Mouse (Mus musculus) heart, postnatal 0 days (tissue): ENCODE results near the gene Cstad. TPM values are rescaled to one million over a fixed set of nuclear protein-coding genes. Genes with fewer than 3 reads are reported as not detected.

Experiments used
- ATAC-seq: fragments of 200-750 bp; cut with Nextera tagmentation; 2 replicates; pipeline ENCODE4 v1.8.0; 2017; ENCODE audit warnings: low read depth, moderate number of reproducible peaks, moderate library complexity; ENCODE audit not compliant: insufficient read depth
- DNase-seq: peaks from one replicate; pipeline ENCODE4 v3.0.0-alpha.2; 2016; ENCODE audit warnings: low spot score
- H3K27ac ChIP-seq: fragments of 300-500 bp; sonication (generic); 2 replicates; pipeline ENCODE4 v1.5.1; 2014; ENCODE audit warnings: low read depth, mild to moderate bottlenecking
- H3K27me3 ChIP-seq: fragments of 300-500 bp; sonication (generic); 2 replicates; pipeline ENCODE4 v1.6.1; 2014; ENCODE audit warnings: low read length, mixed read lengths; ENCODE audit not compliant: control insufficient read depth, insufficient read depth
- H3K36me3 ChIP-seq: fragments of 300-500 bp; sonication (generic); replicated peaks from 2 replicates; pipeline ENCODE4 v1.6.1; 2014; ENCODE audit warnings: low read length, mixed read lengths; ENCODE audit not compliant: control insufficient read depth, insufficient read depth
- H3K4me1 ChIP-seq: fragments of 300-500 bp; sonication (generic); 2 replicates; pipeline ENCODE4 v1.6.1; 2014; ENCODE audit warnings: antibody characterized with exemption; ENCODE audit not compliant: control insufficient read depth, insufficient read depth
- H3K4me2 ChIP-seq: fragments of 300-500 bp; sonication (generic); 2 replicates; pipeline ENCODE4 v1.6.1; 2014; ENCODE audit warnings: low read depth, mild to moderate bottlenecking, low read length, moderate library complexity
- H3K4me3 ChIP-seq: fragments of 300-500 bp; sonication (generic); 2 replicates; pipeline ENCODE4 v1.5.1; 2014; ENCODE audit warnings: low read depth, low read length
- H3K9ac ChIP-seq: fragments of 300-500 bp; sonication (generic); replicated peaks from 2 replicates; pipeline ENCODE4 v1.6.1; 2014; ENCODE audit warnings: low read depth, low read length, mixed read lengths
- H3K9me3 ChIP-seq: fragments of 300-500 bp; sonication (generic); replicated peaks from 2 replicates; pipeline ENCODE4 v1.6.1; 2016; ENCODE audit warnings: low read length; ENCODE audit not compliant: control insufficient read depth
- CTCF ChIP-seq: IDR thresholded peaks from 2 replicates; pipeline ENCODE4 v1.5.1; 2016; ENCODE audit warnings: antibody characterized with exemption, control low read depth, low read depth
- EP300 ChIP-seq: IDR thresholded peaks from 2 replicates; pipeline ENCODE4 v1.6.1; 2016; ENCODE audit warnings: antibody characterized with exemption, low read depth
- WGBS: fragments of 180-500 bp; shearing (Covaris S2); extraction: QIAGEN DNeasy Blood & Tissue Kit; methylation state at CpG from one replicate; pipeline ENCODE4 v1.1.7; 2014; 5-methylcytosine and 5-hydroxymethylcytosine counted together
- polyA plus RNA-seq: library from polyadenylated mRNA; unstranded; fragments of >200 nt; fragmentation: Nextera tagmentation; extraction: Ambion mirVana; gene quantifications from 2 replicates; pipeline ENCODE4 v1.2.1, GENCODE M21; 2015
- total RNA-seq: library from RNA; depleted of rRNA; stranded (reverse); fragments of >200 nt; gene quantifications from 2 replicates; pipeline ENCODE4 v1.2.3, GENCODE M21; 2014; ENCODE audit warnings: low replicate concordance

Cstad gene
- total and polyA plus RNA-seq, 2 experiments from 2014 or later = 3.6 TPM; not detected in 1

DNA sequence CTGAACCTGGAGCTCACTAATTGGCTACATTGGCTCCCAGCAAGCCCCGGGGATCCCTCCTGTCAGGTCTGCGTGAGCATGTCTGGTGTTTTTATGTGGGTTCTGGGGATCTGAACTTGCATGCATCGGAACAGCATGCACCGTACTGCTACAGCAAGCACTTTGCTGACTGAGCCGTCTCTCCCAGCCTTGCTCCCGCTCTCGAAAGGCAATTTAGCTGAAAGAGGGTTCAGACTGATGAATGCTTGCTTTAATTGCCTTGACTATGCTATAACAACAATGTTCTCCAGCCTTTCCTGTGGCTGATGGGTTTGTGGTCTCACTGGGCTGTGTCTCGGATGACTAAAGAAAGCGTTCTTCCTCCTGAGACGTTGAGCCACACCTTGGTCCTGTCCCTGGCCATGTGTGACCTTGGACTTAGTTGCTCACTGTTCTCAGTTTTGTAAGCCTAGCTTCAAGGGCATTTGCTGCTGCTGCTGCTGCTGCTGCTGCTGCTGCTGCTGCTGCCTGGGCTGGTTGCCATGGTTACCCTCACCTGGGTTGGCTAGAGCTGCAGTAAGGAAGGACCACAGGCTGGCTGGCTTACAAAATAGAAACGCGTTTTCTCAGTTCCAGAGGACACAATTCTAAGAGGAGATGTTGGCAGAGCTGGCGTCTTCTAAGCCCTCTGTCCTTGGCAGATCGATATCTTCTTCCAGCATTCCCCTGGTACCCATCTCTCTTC, 34.4 kb downstream of the Cstad start:
- ATAC-seq = no peak
- Histone ChIP-seq H3K9ac (no peak overlapping the region), H3K9me3 (no peaks in the 10 kb centered on the region), H3K4me3 (no peak overlapping the region), H3K27me3 (no peaks in the 10 kb centered on the region), H3K36me3 (no peaks in the 10 kb centered on the region), H3K4me2 (no peak overlapping the region), H3K27ac (no peak overlapping the region), H3K4me1 (no peaks in the 10 kb centered on the region)
- DNase-seq = no peak
- 74% methylated on average over 14 of the region's 14 CpGs for WGBS
- TF ChIP-seq CTCF = no peak
- TF ChIP-seq EP300 = no peak

DNA sequence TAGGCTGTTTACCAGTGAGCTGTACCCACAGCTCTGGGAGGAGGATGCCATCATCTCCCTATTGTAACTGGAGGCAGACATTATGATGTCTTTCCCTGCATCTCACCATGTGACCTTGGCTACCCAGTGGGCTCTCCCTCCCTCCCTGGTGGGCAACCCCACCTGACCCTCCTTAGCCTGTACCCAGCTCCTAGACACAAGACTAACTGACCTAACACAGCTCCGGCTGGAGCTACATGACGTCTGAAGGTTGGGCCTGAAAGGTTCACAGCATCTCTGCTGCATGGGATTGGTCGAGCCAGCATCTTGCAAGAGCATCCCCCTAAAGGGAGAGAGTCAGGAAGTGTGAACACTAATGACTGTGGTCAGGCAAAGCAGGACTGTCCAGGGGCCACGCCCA, 35.0 kb downstream of the Cstad start:
- Histone ChIP-seq H3K4me3 (no peak overlapping the region), H3K4me2 (no peak overlapping the region), H3K9ac (no peak overlapping the region), H3K36me3 (no peaks in the 10 kb centered on the region), H3K27me3 (no peaks in the 10 kb centered on the region), H3K27ac (no peak overlapping the region), H3K4me1 (no peaks in the 10 kb centered on the region), H3K9me3 (no peaks in the 10 kb centered on the region)
- TF ChIP-seq EP300 (no peak), CTCF (no peak)
- ATAC-seq (no peak), DNase-seq (no peak)
- 75% methylated on average over 4 of the region's 4 CpGs for WGBS

DNA sequence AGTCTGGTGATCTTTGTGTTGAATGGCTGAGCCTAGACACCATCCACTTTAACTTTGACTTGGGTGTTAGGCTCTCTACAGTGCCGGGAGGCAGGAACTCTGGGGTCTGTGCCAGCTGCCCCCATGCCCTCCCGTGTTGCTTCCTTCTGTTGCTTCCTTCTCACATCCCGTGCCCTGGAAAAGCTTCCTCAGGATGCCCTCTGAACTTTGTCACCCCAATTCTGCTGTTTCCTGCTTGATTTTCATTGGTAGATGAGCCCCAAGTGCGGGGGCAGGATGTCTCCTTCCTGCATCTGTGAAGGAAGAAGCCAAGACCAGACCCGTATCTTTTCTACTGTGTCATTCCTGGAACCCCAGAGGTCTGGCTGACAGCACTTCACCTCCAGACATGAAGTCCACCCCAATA, 41.4 kb downstream of the Cstad start:
- no peak overlapping the region for H3K9ac ChIP-seq
- H3K9me3 ChIP-seq = no peaks in the 10 kb centered on the region
- peak overlapping the region; percentile 68 for H3K27ac ChIP-seq
- DNase-seq = no peak
- no peak overlapping the region for H3K4me3 ChIP-seq
- ATAC-seq = no peak
- H3K4me1 ChIP-seq = peaks cover 17% of the 10 kb centered on the region
- no peaks in the 10 kb centered on the region for H3K36me3 ChIP-seq
- TF ChIP-seq CTCF (no peak), EP300 (no peak)
- H3K27me3 ChIP-seq = no peaks in the 10 kb centered on the region
- WGBS = 55% methylated on average over 5 of the region's 5 CpGs
- H3K4me2 ChIP-seq = no peak overlapping the region; the same call in 1 of the 2 replicates

DNA sequence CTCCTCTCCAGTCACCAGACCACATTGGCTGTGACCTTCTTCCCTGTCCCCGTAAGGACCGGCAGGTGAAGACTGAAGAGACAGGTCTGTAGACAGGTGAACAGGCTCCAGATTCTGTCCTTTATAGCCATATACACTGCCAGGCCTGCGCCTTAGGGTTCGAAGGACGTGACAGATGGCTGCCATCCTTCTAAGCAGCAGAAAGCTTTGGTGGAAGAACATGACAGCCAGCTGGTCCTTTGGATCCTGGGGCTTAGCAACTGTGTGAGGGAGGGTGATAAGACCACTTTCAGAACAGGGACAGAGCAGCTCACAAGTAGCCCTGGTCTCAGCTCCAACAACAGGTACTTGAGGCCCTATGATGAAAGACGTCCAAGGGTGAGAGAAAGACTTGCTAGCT, 43.2 kb downstream of the Cstad start:
- Histone ChIP-seq H3K36me3 (no peaks in the 10 kb centered on the region), H3K4me3 (no peak overlapping the region), H3K9ac (no peak overlapping the region), H3K9me3 (no peaks in the 10 kb centered on the region), H3K27me3 (no peaks in the 10 kb centered on the region), H3K27ac (no peak overlapping the region), H3K4me2 (no peak overlapping the region), H3K4me1 (peaks cover 21% of the 10 kb centered on the region)
- no peak for ATAC-seq
- no peak for DNase-seq
- WGBS = 86% methylated on average over 6 of the region's 6 CpGs
- TF ChIP-seq EP300 (no peak), CTCF (no peak)

DNA sequence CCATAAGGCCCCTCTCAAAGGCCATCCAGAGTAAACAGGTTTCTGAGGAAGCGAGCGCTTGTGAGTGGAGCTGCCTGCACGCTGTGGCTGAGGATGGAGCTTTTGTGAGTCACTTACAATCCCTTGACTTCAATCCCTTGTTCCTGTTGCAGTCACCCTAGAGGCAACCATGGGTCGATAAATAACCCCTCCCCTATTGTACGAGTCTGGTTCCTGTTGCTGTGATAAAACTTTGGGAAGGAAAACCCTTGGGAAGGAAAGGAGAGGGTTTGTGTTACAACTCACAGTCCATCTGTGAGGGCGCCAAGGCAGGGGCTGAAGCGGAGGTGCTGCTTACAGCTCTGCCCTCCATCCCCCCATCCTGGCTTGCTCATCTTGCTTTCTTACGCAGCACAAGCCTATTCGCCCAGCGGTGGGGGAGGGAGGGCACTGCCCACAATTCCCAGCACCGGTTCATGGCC, 45.2 kb downstream of the Cstad start:
- Histone ChIP-seq H3K27ac (peak overlapping the region; percentile 52), H3K4me3 (no peak overlapping the region), H3K4me2 (no peak overlapping the region), H3K36me3 (no peaks in the 10 kb centered on the region), H3K4me1 (peaks cover 21% of the 10 kb centered on the region), H3K27me3 (no peaks in the 10 kb centered on the region), H3K9ac (0 out of 2 replicates have a peak overlapping the region, but pooled peaks have one; percentile 2), H3K9me3 (no peaks in the 10 kb centered on the region)
- 31% methylated on average over 11 of the region's 11 CpGs for WGBS
- ATAC-seq (peak; percentile 66), DNase-seq (peak; percentile 72)
- no peak for TF ChIP-seq EP300
- no peak for TF ChIP-seq CTCF

DNA sequence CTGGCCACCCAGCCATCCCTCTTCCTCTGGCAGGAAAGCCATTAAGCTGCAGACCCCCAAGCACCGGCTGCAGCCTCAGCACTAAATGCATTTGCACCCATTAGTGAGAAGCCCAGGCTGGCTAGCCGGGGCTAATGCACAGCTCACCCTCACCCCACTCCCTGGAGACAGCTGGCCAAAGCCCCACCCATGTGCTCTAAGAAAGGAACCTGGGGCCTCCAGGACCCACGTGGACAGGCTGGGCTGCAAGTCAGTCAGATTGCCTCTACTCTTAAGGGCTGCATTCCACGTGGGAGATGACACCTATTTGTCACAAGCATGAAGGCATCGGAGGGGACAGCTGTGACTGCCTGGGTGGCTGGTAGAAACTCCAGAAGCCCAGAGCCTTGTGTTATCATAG, 48.0 kb downstream of the Cstad start:
- H3K27ac ChIP-seq = no peak overlapping the region
- H3K27me3 ChIP-seq = no peaks in the 10 kb centered on the region
- no peaks in the 10 kb centered on the region for H3K36me3 ChIP-seq
- no peak for DNase-seq
- TF ChIP-seq EP300 (no peak), CTCF (no peak)
- no peak overlapping the region for H3K4me2 ChIP-seq
- H3K4me3 ChIP-seq = no peak overlapping the region
- 26% methylated on average over 5 of the region's 5 CpGs for WGBS
- peaks cover 29% of the 10 kb centered on the region for H3K4me1 ChIP-seq
- H3K9me3 ChIP-seq = no peaks in the 10 kb centered on the region
- H3K9ac ChIP-seq = no peak overlapping the region
- ATAC-seq = no peak
